Mouse (Mus musculus): ENCODE results near the gene Efcab12. TPM values are rescaled to one million over a fixed set of nuclear protein-coding genes. Genes with fewer than 3 reads are reported as not detected.

Efcab12 gene
- total and polyA plus RNA-seq, 2 experiments from 2014 or later, result 2.1 to 3.2 TPM

GRCm38 (mm10) chr6:115859258-115859657 is 21.0 kb upstream of the Efcab12 start:
- no peak for DNase-seq (ENCODE audit: low spot score)
- no peaks in the 10 kb centered on the region for H3K27me3 ChIP-seq (ENCODE audit: insufficient read depth, low read length)

GRCm38 (mm10) chr6:115856361-115856745 is 18.1 kb upstream of the Efcab12 start:
- H3K36me3 ChIP-seq (ENCODE audit: insufficient read depth, low read length), result no peaks in the 10 kb centered on the region
- H3K4me2 ChIP-seq (ENCODE audit: low read depth, low read length, poor library complexity, severe bottlenecking), result no peak overlapping the region
- no peaks in the 10 kb centered on the region for H3K9me3 ChIP-seq (ENCODE audit: low read length)
- TF ChIP-seq CTCF (IDR thresholded peaks at IDR 0.05), result no peak
- no peak overlapping the region; the same call in 1 of the 2 replicates for H3K9ac ChIP-seq (replicated peaks; ENCODE audit: low read length, poor library complexity, severe bottlenecking)
- no peaks in the 10 kb centered on the region for H3K4me1 ChIP-seq (ENCODE audit: insufficient read depth, low read length)
- ATAC-seq (ENCODE audit: low FRiP score), result no peak
- no peaks in the 10 kb centered on the region for H3K27me3 ChIP-seq (ENCODE audit: insufficient read depth, low read length)
- no peak overlapping the region for H3K27ac ChIP-seq (ENCODE audit: low read depth, low read length)
- DNase-seq (ENCODE audit: low spot score), result no peak
- 82% methylated on average over 4 of the region's 4 CpGs for WGBS
- no peak overlapping the region for H3K4me3 ChIP-seq (ENCODE audit: low read depth, low read length)

More at GRCm38 (mm10) chr6:115859258-115859657, 21.0 kb upstream of the Efcab12 start:
- H3K9me3 ChIP-seq (ENCODE audit: low read length), result no peaks in the 10 kb centered on the region
- H3K4me1 ChIP-seq (ENCODE audit: insufficient read depth, low read length), result no peaks in the 10 kb centered on the region
- TF ChIP-seq CTCF (IDR thresholded peaks at IDR 0.05), result no peak
- WGBS, result 62% methylated on average over 4 of the region's 4 CpGs
- H3K36me3 ChIP-seq (ENCODE audit: insufficient read depth, low read length), result peaks cover 10% of the 10 kb centered on the region; the same call in 1 of the 2 replicates
- no peak for ATAC-seq (ENCODE audit: low FRiP score)
- no peak overlapping the region for H3K4me3 ChIP-seq (ENCODE audit: low read depth, low read length)
- H3K9ac ChIP-seq (replicated peaks; ENCODE audit: low read length, poor library complexity, severe bottlenecking), result no peak overlapping the region
- no peak overlapping the region for H3K4me2 ChIP-seq (ENCODE audit: low read depth, low read length, poor library complexity, severe bottlenecking)
- no peak overlapping the region for H3K27ac ChIP-seq (ENCODE audit: low read depth, low read length)

- ATAC-seq (ENCODE audit: low FRiP score) (no peak), DNase-seq (ENCODE audit: low spot score) (no peak)
- H3K27me3 ChIP-seq (ENCODE audit: insufficient read depth, low read length), result no peaks in the 10 kb centered on the region
- no peak overlapping the region for H3K4me3 ChIP-seq (ENCODE audit: low read depth, low read length)
- WGBS, result 74% methylated on average over 3 of the region's 3 CpGs
- no peak overlapping the region for H3K4me2 ChIP-seq (ENCODE audit: low read depth, low read length, poor library complexity, severe bottlenecking)
- no peak for TF ChIP-seq CTCF (IDR thresholded peaks at IDR 0.05)
- H3K9me3 ChIP-seq (ENCODE audit: low read length), result no peaks in the 10 kb centered on the region
- no peak overlapping the region for H3K9ac ChIP-seq (replicated peaks; ENCODE audit: low read length, poor library complexity, severe bottlenecking)
- no peak overlapping the region for H3K27ac ChIP-seq (ENCODE audit: low read depth, low read length)
- no peaks in the 10 kb centered on the region for H3K4me1 ChIP-seq (ENCODE audit: insufficient read depth, low read length)
- H3K36me3 ChIP-seq (ENCODE audit: insufficient read depth, low read length), result no peaks in the 10 kb centered on the region
These were observed 17.6 kb upstream of the Efcab12 start for GRCm38 (mm10) chr6:115855733-115856360.

- 65% methylated on average over 2 of the region's 2 CpGs for WGBS
- no peak overlapping the region for H3K27ac ChIP-seq (ENCODE audit: low read depth, low read length)
- H3K4me3 ChIP-seq (ENCODE audit: low read depth, low read length), result no peak overlapping the region
- no peaks in the 10 kb centered on the region for H3K27me3 ChIP-seq (ENCODE audit: insufficient read depth, low read length)
- no peaks in the 10 kb centered on the region for H3K4me1 ChIP-seq (ENCODE audit: insufficient read depth, low read length)
- DNase-seq (ENCODE audit: low spot score) (no peak), ATAC-seq (ENCODE audit: low FRiP score) (no peak)
- peak; percentile 61 for TF ChIP-seq CTCF (IDR thresholded peaks at IDR 0.05)
- H3K4me2 ChIP-seq (ENCODE audit: low read depth, low read length, poor library complexity, severe bottlenecking), result no peak overlapping the region
- H3K9ac ChIP-seq (replicated peaks; ENCODE audit: low read length, poor library complexity, severe bottlenecking), result no peak overlapping the region
- H3K36me3 ChIP-seq (ENCODE audit: insufficient read depth, low read length), result no peaks in the 10 kb centered on the region
- no peaks in the 10 kb centered on the region for H3K9me3 ChIP-seq (ENCODE audit: low read length)
These were observed 16.2 kb upstream of the Efcab12 start for GRCm38 (mm10) chr6:115854432-115854831.

GRCm38 (mm10) chr6:115853985-115854384 is 15.8 kb upstream of the Efcab12 start:
- Histone ChIP-seq H3K36me3 (ENCODE audit: insufficient read depth, low read length) (no peaks in the 10 kb centered on the region), H3K27ac (ENCODE audit: low read depth, low read length) (peak overlapping the region; percentile 70), H3K9me3 (ENCODE audit: low read length) (no peaks in the 10 kb centered on the region), H3K4me2 (ENCODE audit: low read depth, low read length, poor library complexity, severe bottlenecking) (peak overlapping the region; percentile 48), H3K4me1 (ENCODE audit: insufficient read depth, low read length) (no peaks in the 10 kb centered on the region), H3K27me3 (ENCODE audit: insufficient read depth, low read length) (no peaks in the 10 kb centered on the region), H3K4me3 (ENCODE audit: low read depth, low read length) (peak overlapping the region; percentile 56), H3K9ac (replicated peaks; ENCODE audit: low read length, poor library complexity, severe bottlenecking) (peak overlapping the region; percentile 25)
- WGBS, result 40% methylated on average over 7 of the region's 7 CpGs
- ATAC-seq (ENCODE audit: low FRiP score) (no peak), DNase-seq (ENCODE audit: low spot score) (no peak)
- TF ChIP-seq CTCF (IDR thresholded peaks at IDR 0.05), result no peak

- TF ChIP-seq CTCF (IDR thresholded peaks at IDR 0.05), result peak; percentile 56
- no peaks in the 10 kb centered on the region for H3K9me3 ChIP-seq (ENCODE audit: low read length)
- under 1% methylated on average over 51 of the region's 51 CpGs for WGBS
These were observed 15.0 kb upstream of the Efcab12 start, which contains the start of the genes Mbd4 and Ift122 for GRCm38 (mm10) chr6:115853091-115853813. Gene Mbd4, minus strand, starts transcription at chr6:115853371. Gene Ift122, plus strand, starts transcription at chr6:115853470.

More at GRCm38 (mm10) chr6:115853091-115853813, 15.0 kb upstream of the Efcab12 start, which contains the start of the genes Mbd4 and Ift122:
- Histone ChIP-seq H3K4me2 (ENCODE audit: low read depth, low read length, poor library complexity, severe bottlenecking) (peak within 1 kb of the TSS; percentile 78), H3K4me3 (ENCODE audit: low read depth, low read length) (peak within 1 kb of the TSS; percentile 56), H3K27ac (ENCODE audit: low read depth, low read length) (peak within 1 kb of the TSS; percentile 70), H3K27me3 (ENCODE audit: insufficient read depth, low read length) (no peaks in the 10 kb centered on the region), H3K36me3 (ENCODE audit: insufficient read depth, low read length) (no peaks in the 10 kb centered on the region), H3K4me1 (ENCODE audit: insufficient read depth, low read length) (no peaks in the 10 kb centered on the region), H3K9ac (replicated peaks; ENCODE audit: low read length, poor library complexity, severe bottlenecking) (peak within 1 kb of the TSS; percentile 52)
- peak; percentile 98 for ATAC-seq (ENCODE audit: low FRiP score)
- DNase-seq (ENCODE audit: low spot score), result peak; percentile 99

Data from midbrain, postnatal 0 days (tissue).